Mouse (Mus musculus): Measurements from ENCODE around the gene Grip1. TPM values are rescaled to one million over a fixed set of nuclear protein-coding genes. Genes with fewer than 3 reads are reported as not detected.

Grip1 gene
- total and polyA plus RNA-seq, 3 experiments: 0.31 to 0.45 (median 0.42) TPM

- H3K27me3 ChIP-seq (ENCODE audit: control insufficient read depth, insufficient read depth, low read length): no peaks in the 10 kb centered on the region
- TF ChIP-seq EP300 (IDR thresholded peaks at IDR 0.05; ENCODE audit: insufficient read depth, low read depth, low read length) (no peak), POLR2A (IDR thresholded peaks at IDR 0.05; ENCODE audit: insufficient read depth, low read depth, low read length) (no peak), CTCF (IDR thresholded peaks at IDR 0.05) (no peak)
- intact Hi-C loops (cut with DNase I): loop anchor here (10.0 kb wide), 1 partner anchor 551 kb away; no protein-coding TSS in a partner anchor
- H3K4me1 ChIP-seq (ENCODE audit: control insufficient read depth, insufficient read depth, low read length): no peaks in the 10 kb centered on the region
- WGBS: 53% methylated on average over 5 of the region's 5 CpGs
- DNase-seq: no peak
- H3K79me2 ChIP-seq (replicated peaks; ENCODE audit: control insufficient read depth, insufficient read depth, low read length): no peaks in the 10 kb centered on the region
- no peak overlapping the region for H3K27ac ChIP-seq
- H3K4me3 ChIP-seq: no peak overlapping the region
- no peak overlapping the region for H3K9ac ChIP-seq (ENCODE audit: low read depth, low read length)
- H3K36me3 ChIP-seq (ENCODE audit: control insufficient read depth, insufficient read depth, low read length): no peaks in the 10 kb centered on the region
These were observed 190.7 kb downstream of the Grip1 start for GRCm38 (mm10) chr10:119644289-119644688.

- intact Hi-C loops (cut with DNase I): loop anchor here (5.0 to 10.0 kb wide), 3 partner anchors 131 to 548 kb away; no protein-coding TSS in a partner anchor
- Histone ChIP-seq H3K27me3 (ENCODE audit: control insufficient read depth, insufficient read depth, low read length) (no peaks in the 10 kb centered on the region), H3K27ac (no peak overlapping the region), H3K4me3 (no peak overlapping the region), H3K36me3 (ENCODE audit: control insufficient read depth, insufficient read depth, low read length) (no peaks in the 10 kb centered on the region), H3K9ac (ENCODE audit: low read depth, low read length) (no peak overlapping the region), H3K4me1 (ENCODE audit: control insufficient read depth, insufficient read depth, low read length) (no peaks in the 10 kb centered on the region), H3K79me2 (replicated peaks; ENCODE audit: control insufficient read depth, insufficient read depth, low read length) (no peaks in the 10 kb centered on the region)
- peak; percentile 3 to 46 for DNase-seq
- WGBS: 61% methylated on average over 29 of the region's 29 CpGs
- TF ChIP-seq CTCF (IDR thresholded peaks at IDR 0.05) (peak; percentile 80), EP300 (IDR thresholded peaks at IDR 0.05; ENCODE audit: insufficient read depth, low read depth, low read length) (no peak), POLR2A (IDR thresholded peaks at IDR 0.05; ENCODE audit: insufficient read depth, low read depth, low read length) (no peak)
These were observed 193.1 kb downstream of the Grip1 start for GRCm38 (mm10) chr10:119646500-119647439.

DNA sequence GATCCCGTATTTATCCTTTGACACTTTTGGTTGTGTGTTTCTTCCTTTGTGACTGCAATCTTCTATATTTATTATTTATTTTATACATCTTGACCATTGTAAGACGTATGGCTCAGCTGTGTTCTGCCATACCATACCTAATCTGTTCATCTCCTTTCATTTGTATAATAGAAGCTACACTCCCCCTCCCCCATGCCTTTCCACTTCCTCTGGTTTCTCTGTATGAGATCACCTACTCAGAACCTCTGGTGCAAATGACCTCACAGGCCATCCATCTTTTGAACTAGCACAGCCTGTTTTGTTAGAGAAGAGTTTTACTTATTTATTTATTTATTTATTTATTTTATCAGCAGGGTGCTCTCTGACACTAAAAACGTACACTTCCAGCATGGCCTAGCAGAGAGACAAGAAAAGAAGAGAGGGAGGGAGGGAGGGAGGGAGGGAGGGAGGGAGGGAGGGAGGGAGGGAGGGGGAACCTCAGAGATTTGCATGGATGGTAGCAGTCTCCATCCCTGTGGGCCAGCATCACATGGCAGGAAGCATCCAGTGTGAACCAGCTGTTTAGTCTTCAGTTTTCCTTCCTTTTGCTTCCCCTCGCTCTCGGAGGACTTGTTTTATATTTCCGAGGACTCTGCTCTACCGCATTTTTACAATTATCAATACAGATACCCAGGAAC is 207.2 kb downstream of the Grip1 start:
- 61% methylated on average over 7 of the region's 7 CpGs for whole genome bisulfite sequencing

GRCm38 (mm10) chr10:119663586-119663985 is 210.0 kb downstream of the Grip1 start:
- Histone ChIP-seq H3K9ac (ENCODE audit: low read depth, low read length) (no peak overlapping the region), H3K79me2 (replicated peaks; ENCODE audit: control insufficient read depth, insufficient read depth, low read length) (no peaks in the 10 kb centered on the region), H3K27me3 (ENCODE audit: control insufficient read depth, insufficient read depth, low read length) (no peaks in the 10 kb centered on the region), H3K4me1 (ENCODE audit: control insufficient read depth, insufficient read depth, low read length) (no peaks in the 10 kb centered on the region), H3K27ac (no peak overlapping the region), H3K4me3 (no peak overlapping the region), H3K36me3 (ENCODE audit: control insufficient read depth, insufficient read depth, low read length) (no peaks in the 10 kb centered on the region)
- intact Hi-C loops (cut with DNase I): no loop called here
- TF ChIP-seq POLR2A (IDR thresholded peaks at IDR 0.05; ENCODE audit: insufficient read depth, low read depth, low read length): no peak
- TF ChIP-seq CTCF (IDR thresholded peaks at IDR 0.05): no peak
- TF ChIP-seq EP300 (IDR thresholded peaks at IDR 0.05; ENCODE audit: insufficient read depth, low read depth, low read length): no peak
- no peak for DNase-seq
- 81% methylated on average over 9 of the region's 9 CpGs for WGBS

More for the DNA sequence above, 207.2 kb downstream of the Grip1 start:
- Histone ChIP-seq H3K4me3 (no peak overlapping the region), H3K4me1 (ENCODE audit: control insufficient read depth, insufficient read depth, low read length) (no peaks in the 10 kb centered on the region), H3K27me3 (ENCODE audit: control insufficient read depth, insufficient read depth, low read length) (no peaks in the 10 kb centered on the region), H3K9ac (ENCODE audit: low read depth, low read length) (no peak overlapping the region), H3K27ac (no peak overlapping the region), H3K36me3 (ENCODE audit: control insufficient read depth, insufficient read depth, low read length) (no peaks in the 10 kb centered on the region), H3K79me2 (replicated peaks; ENCODE audit: control insufficient read depth, insufficient read depth, low read length) (no peaks in the 10 kb centered on the region)
- no peak for TF ChIP-seq EP300 (IDR thresholded peaks at IDR 0.05; ENCODE audit: insufficient read depth, low read depth, low read length)
- TF ChIP-seq POLR2A (IDR thresholded peaks at IDR 0.05; ENCODE audit: insufficient read depth, low read depth, low read length): no peak
- no peak for TF ChIP-seq CTCF (IDR thresholded peaks at IDR 0.05)
- intact Hi-C loops (cut with DNase I): no loop called here
- no peak for DNase-seq

- 89% methylated on average over 11 of the region's 11 CpGs for WGBS
- TF ChIP-seq EP300 (IDR thresholded peaks at IDR 0.05; ENCODE audit: insufficient read depth, low read depth, low read length) (no peak), POLR2A (IDR thresholded peaks at IDR 0.05; ENCODE audit: insufficient read depth, low read depth, low read length) (no peak), CTCF (IDR thresholded peaks at IDR 0.05) (no peak)
- Histone ChIP-seq H3K9ac (ENCODE audit: low read depth, low read length) (no peak overlapping the region), H3K27ac (no peak overlapping the region), H3K4me3 (no peak overlapping the region), H3K4me1 (ENCODE audit: control insufficient read depth, insufficient read depth, low read length) (no peaks in the 10 kb centered on the region), H3K36me3 (ENCODE audit: control insufficient read depth, insufficient read depth, low read length) (no peaks in the 10 kb centered on the region), H3K27me3 (ENCODE audit: control insufficient read depth, insufficient read depth, low read length) (no peaks in the 10 kb centered on the region), H3K79me2 (replicated peaks; ENCODE audit: control insufficient read depth, insufficient read depth, low read length) (no peaks in the 10 kb centered on the region)
- no peak for DNase-seq
- intact Hi-C loops (cut with DNase I): no loop called here
These were observed 212.8 kb downstream of the Grip1 start for GRCm38 (mm10) chr10:119666386-119666785.
